Mouse (Mus musculus) 3T3-L1 (cell line): ENCODE data around the gene Aldh8a1.

Experiments used
- DNase-seq: peaks from one replicate; pipeline ENCODE4 v3.0.0-alpha.2; 2015; ENCODE audit warnings: low read depth, low spot score

Aldh8a1 gene

DNA sequence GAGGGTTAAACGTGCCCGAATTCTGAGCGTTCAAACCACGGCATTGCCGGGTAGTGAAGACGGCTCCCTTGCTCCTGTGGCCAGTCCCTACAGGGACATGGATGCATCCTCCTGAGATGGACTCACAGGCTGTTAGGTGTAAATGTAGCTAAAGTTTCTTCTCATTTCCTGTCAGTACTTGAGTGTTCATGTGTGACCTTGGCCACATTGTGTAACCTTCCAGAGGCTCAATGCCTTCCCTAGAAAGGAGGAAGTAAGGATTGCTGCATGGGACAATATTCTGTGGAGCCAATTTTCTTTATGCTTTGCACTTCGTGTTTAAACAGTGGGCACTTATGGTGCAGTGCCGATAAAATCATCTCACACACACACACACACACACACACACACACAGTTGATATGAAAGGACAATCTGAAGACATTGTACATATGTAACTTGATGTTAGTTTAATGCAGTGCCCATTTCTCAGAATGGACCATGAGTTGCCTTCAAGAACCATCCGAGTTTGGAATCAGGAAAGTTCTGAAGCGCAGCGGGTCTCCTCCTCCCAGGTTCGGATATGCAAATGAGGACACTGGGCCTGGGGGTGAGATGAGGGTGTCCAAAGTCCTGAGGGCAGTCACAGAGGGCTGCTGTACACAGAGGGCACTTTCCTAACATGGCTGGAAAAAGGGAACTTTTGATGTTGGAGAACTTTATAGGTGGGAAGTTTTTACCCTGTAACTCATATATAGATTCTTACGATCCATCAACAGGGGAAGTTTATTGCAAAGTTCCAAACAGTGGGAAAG is at the start of gene Aldh8a1:
Gene Aldh8a1, plus strand, starts transcription at position 610 of the 792 bp plus-strand sequence.
- DNase-seq = no peak

GRCm38 (mm10) chr10:21327605-21328135 is 49.4 kb upstream of the Aldh8a1 start:
- no peak for DNase-seq

GRCm38 (mm10) chr10:21334349-21335105 is 42.6 kb upstream of the Aldh8a1 start:
- DNase-seq = peak; percentile 5

DNA sequence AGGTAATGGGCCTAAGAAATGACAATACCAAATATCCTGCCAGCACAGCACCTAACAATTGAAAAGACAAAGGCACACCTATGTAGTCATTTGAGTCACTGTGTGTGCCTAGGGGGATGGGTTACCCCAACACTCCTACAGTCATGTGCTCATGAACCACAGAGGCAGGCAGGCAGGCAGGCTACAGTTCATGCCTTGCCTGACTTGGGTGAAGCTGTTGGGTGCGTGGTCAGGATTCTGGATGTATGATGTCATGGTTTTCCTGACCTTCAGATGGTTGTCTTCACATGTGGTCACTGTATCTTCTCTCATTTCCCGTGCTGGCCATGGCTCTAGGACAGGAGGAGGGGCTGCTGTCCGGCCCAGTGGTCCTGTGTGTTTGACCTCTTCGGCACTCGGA is 41.6 kb upstream of the Aldh8a1 start:
- peak; percentile 24 for DNase-seq

DNA sequence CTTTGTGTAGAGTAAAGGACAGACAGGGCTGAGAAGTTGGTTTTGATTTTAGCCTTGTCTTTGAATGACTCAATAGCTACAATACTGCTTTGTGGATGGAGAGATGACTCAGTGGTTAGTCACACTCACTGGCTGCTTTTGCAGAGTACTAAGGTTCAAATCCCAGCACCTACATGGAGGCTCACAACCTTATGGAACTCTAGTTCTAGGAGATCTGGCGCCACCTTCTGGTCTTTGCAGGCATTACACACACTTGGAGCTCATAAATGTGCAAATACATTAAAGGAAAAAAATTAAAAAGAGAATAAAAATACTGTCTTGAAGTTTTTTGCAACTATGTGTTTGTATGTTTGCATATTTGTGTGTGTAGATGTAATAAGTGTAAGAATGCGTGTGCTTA is 39.9 kb upstream of the Aldh8a1 start:
- peak; percentile 66 for DNase-seq

- DNase-seq = no peak
Observed at GRCm38 (mm10) chr10:21341706-21342105, 35.4 kb upstream of the Aldh8a1 start.

- no peak for DNase-seq
Observed at GRCm38 (mm10) chr10:21342331-21343005, 34.6 kb upstream of the Aldh8a1 start.

- no peak for DNase-seq
Observed at GRCm38 (mm10) chr10:21347332-21347731, 29.8 kb upstream of the Aldh8a1 start.

DNA sequence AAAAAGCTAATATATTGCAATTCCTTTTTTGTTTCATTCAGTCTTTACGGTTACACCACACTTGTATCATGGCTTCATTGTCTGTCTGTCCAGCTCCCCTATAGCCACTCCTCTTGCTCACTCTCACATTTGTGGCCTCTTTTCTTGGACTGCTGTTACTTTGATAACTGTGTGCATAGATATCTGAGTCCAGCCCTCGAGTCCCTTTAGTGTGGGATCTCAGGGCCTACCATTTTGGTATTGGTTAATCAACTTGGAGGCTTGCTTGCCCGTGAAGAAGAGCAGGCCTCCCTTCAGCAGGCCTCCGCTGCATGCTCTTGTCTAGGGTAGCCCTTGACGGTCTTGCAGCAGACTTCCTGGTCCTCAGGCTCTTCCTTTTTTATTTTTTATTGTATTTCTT is 27.6 kb upstream of the Aldh8a1 start:
- DNase-seq = no peak

- no peak for DNase-seq
Observed at GRCm38 (mm10) chr10:21349946-21350345, 27.1 kb upstream of the Aldh8a1 start.

DNA sequence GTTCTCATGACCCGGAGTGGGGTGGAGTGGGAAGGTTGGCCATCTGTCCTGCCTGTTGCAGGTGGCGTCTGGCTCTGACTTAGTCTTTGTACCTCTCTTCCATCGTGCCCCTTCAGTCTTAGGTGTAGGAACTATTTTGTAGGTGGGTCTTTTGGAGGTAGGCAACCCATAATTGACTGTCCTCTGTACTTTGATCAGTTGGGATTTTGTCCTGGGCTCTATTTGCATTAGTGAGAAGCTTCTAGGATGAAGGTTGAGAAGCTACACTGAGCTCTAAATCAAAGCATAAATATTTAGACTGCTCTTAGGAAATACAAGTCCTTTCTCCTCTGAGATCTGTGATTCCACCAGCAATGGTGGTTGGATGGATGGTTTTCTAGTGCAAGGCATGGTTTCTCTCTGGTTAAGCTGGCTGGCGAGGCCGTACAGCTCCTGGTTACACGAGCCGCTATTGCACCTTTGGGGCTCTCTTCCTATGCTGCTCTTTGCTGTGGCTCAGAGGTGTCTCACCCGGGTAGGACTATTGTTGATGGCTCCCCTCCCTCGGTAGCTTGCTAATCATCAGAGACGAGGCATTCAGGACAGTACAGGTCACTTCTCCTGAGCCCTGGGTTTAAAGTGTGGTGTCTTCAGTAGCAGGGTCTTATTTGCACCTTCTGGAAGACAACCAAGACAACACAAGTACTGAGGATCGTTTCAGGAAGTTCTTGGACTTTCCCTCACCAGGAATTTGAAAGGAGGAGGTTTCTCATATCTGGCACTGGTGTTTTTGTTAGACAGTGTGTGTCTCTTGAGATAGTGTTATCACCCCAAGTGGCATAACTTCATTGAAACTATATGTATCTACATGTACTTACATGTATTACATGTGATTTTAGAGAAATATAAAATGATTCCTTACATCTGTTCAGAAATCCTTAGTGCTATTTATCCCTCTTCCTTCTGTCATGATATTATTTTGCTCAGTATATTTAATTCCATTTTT is 26.3 kb upstream of the Aldh8a1 start:
- DNase-seq = no peak

- DNase-seq = no peak
Observed at GRCm38 (mm10) chr10:21351766-21352165, 25.3 kb upstream of the Aldh8a1 start.

DNA sequence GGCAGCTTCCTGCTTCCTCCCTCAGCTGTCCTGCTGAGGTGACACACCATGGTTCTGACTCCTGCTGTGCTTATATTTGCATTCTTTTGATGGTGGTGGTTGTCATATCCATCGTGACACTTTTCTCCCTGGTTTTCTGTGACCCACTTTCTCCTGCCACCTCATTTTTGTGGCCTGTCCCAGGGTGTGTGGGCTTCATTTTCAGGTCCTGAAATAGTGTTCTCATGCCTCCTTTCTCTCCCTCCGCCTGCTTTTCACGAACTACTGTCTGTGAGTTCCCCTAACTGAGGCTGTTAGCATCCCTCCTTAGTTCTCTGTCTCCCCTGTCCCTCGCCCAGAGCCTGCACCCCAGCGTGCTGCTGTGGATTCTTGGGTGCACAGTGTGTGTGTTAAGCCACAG is 23.2 kb upstream of the Aldh8a1 start:
- DNase-seq = no peak

- no peak for DNase-seq
Observed at GRCm38 (mm10) chr10:21354506-21354905, 22.6 kb upstream of the Aldh8a1 start.

- DNase-seq = no peak
Observed at GRCm38 (mm10) chr10:21357986-21358385, 19.1 kb upstream of the Aldh8a1 start.

- no peak for DNase-seq
Observed at GRCm38 (mm10) chr10:21359086-21359485, 18.0 kb upstream of the Aldh8a1 start.

- DNase-seq = no peak
Observed at GRCm38 (mm10) chr10:21361871-21362270, 15.2 kb upstream of the Aldh8a1 start.

GRCm38 (mm10) chr10:21363297-21363696 is 13.8 kb upstream of the Aldh8a1 start:
- DNase-seq = no peak

DNA sequence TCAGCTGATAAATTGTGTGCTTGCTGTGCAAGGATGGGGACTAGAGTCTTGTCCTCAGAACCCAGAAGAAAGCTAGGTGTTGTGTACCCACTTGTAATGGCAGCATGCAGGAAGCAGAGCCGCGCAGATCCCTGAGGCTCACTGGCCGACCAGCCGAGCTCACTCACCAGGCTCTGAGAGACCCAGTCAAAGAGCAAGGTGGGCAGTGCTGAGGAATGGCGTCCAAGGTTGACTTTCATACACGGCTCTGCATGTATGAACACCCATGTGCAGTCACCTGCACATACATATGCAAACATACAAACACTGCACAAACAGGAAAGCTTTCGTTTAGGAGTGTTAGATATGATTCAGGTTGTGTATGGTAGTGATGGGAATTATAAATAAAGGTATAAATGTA is 12.1 kb upstream of the Aldh8a1 start:
- no peak for DNase-seq

DNA sequence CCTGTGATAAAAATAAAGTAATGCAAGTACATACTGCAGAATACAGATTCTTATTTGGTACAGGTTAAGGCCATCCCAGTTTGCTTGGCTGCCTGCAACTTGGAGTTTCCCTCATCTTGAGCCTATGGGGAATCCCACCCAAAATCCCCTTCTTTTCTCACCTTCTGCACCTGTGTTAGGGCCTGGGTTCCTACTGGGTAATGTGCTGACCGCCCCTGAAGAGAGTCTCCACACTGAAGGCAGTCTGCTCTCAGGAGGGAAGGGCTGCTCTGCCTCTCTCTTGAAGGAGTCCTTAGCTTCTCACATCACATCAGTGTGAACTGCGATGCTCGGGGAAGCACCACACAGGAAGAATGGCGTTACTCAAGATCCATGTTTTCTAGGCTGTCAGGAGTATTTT is 11.2 kb upstream of the Aldh8a1 start:
- no peak for DNase-seq

GRCm38 (mm10) chr10:21366471-21366870 is 10.6 kb upstream of the Aldh8a1 start:
- DNase-seq = no peak
